Mouse (Mus musculus) hindbrain, embryonic 12.5 days (tissue): Measurements from ENCODE around the gene Rxfp2. TPM values are rescaled to one million over a fixed set of nuclear protein-coding genes. Genes with fewer than 3 reads are reported as not detected.

ENCODE experiments used
- ATAC-seq: fragments of 200-750 bp; cut with Nextera tagmentation; 2 replicates; pipeline ENCODE4 v1.8.0; 2017; ENCODE audit warnings: moderate TSS enrichment; ENCODE audit not compliant: low FRiP score
- H3K27ac ChIP-seq: fragments of 300-500 bp; sonication (generic); 2 replicates; pipeline ENCODE4 v1.5.1; 2016; ENCODE audit warnings: mild to moderate bottlenecking
- H3K27me3 ChIP-seq: fragments of 300-500 bp; sonication (generic); 2 replicates; pipeline ENCODE4 v1.6.1; 2016; ENCODE audit warnings: mild to moderate bottlenecking
- H3K36me3 ChIP-seq: fragments of 300-500 bp; sonication (generic); 2 replicates; pipeline ENCODE4 v1.6.1; 2016; ENCODE audit warnings: mild to moderate bottlenecking
- H3K4me1 ChIP-seq: fragments of 300-500 bp; sonication (generic); 2 replicates; pipeline ENCODE4 v1.6.1; 2016
- H3K4me2 ChIP-seq: fragments of 300-500 bp; sonication (generic); replicated peaks from 2 replicates; pipeline ENCODE4 v1.6.1; 2016; ENCODE audit warnings: mild to moderate bottlenecking
- H3K4me3 ChIP-seq: fragments of 300-500 bp; sonication (generic); 2 replicates; pipeline ENCODE4 v1.5.1; 2016; ENCODE audit warnings: mild to moderate bottlenecking
- H3K9ac ChIP-seq: fragments of 300-500 bp; sonication (generic); 2 replicates; pipeline ENCODE4 v1.6.1; 2016; ENCODE audit warnings: mild to moderate bottlenecking, moderate library complexity
- H3K9me3 ChIP-seq: fragments of 300-500 bp; sonication (generic); replicated peaks from 2 replicates; pipeline ENCODE4 v1.6.1; 2016; ENCODE audit warnings: mild to moderate bottlenecking
- WGBS: fragments of 180-500 bp; shearing (Covaris S2); methylation state at CpG from one replicate; pipeline ENCODE4 v1.1.7; 2016; 5-methylcytosine and 5-hydroxymethylcytosine counted together
- polyA plus RNA-seq: library from polyadenylated mRNA; unstranded; fragments of >200 nt; fragmentation: Nextera tagmentation; extraction: Ambion mirVana; gene quantifications from 2 replicates; pipeline ENCODE4 v1.2.1, GENCODE M21; 2016

Rxfp2 gene
- polyA plus RNA-seq, 1 experiment from 2014 or later: 0.13 TPM

- no peaks in the 10 kb centered on the region for H3K27me3 ChIP-seq
- no peak overlapping the region for H3K27ac ChIP-seq
- no peaks in the 10 kb centered on the region for H3K4me1 ChIP-seq
- H3K9me3 ChIP-seq: 0 out of 2 replicates have a peak, but pooled peaks cover 3% of the 10 kb centered on the region
- H3K36me3 ChIP-seq: no peaks in the 10 kb centered on the region
- H3K4me3 ChIP-seq: no peak overlapping the region
- H3K9ac ChIP-seq: no peak overlapping the region
- no peak overlapping the region for H3K4me2 ChIP-seq
- 86% methylated on average over 18 of the region's 18 CpGs for WGBS
- ATAC-seq: no peak
These were observed 4.1 kb downstream of the Rxfp2 start for GRCm38 (mm10) chr5:150022556-150022955.

GRCm38 (mm10) chr5:150023476-150023875 is 5.0 kb downstream of the Rxfp2 start:
- H3K4me2 ChIP-seq: no peak overlapping the region
- no peak for ATAC-seq
- H3K4me3 ChIP-seq: no peak overlapping the region
- no peaks in the 10 kb centered on the region for H3K36me3 ChIP-seq
- H3K27me3 ChIP-seq: no peaks in the 10 kb centered on the region
- no peak overlapping the region for H3K9ac ChIP-seq
- no peak overlapping the region for H3K27ac ChIP-seq
- 0 out of 2 replicates have a peak, but pooled peaks cover 3% of the 10 kb centered on the region for H3K9me3 ChIP-seq
- WGBS: 97% methylated on average over 6 of the region's 6 CpGs
- H3K4me1 ChIP-seq: no peaks in the 10 kb centered on the region

GRCm38 (mm10) chr5:150024188-150024587 is 5.7 kb downstream of the Rxfp2 start:
- 0 out of 2 replicates have a peak, but pooled peaks cover 3% of the 10 kb centered on the region for H3K9me3 ChIP-seq
- H3K27ac ChIP-seq: no peak overlapping the region
- WGBS: 80% methylated on average over 2 of the region's 2 CpGs
- H3K9ac ChIP-seq: no peak overlapping the region
- H3K4me3 ChIP-seq: no peak overlapping the region
- no peaks in the 10 kb centered on the region for H3K36me3 ChIP-seq
- H3K4me2 ChIP-seq: no peak overlapping the region
- ATAC-seq: no peak
- no peaks in the 10 kb centered on the region for H3K4me1 ChIP-seq
- H3K27me3 ChIP-seq: no peaks in the 10 kb centered on the region

- no peak for ATAC-seq
- H3K4me1 ChIP-seq: no peaks in the 10 kb centered on the region
- 0 out of 2 replicates have a peak, but pooled peaks cover 3% of the 10 kb centered on the region for H3K9me3 ChIP-seq
- no peak overlapping the region for H3K27ac ChIP-seq
- no peak overlapping the region for H3K9ac ChIP-seq
- H3K4me2 ChIP-seq: no peak overlapping the region
- H3K4me3 ChIP-seq: no peak overlapping the region
- WGBS: 94% methylated on average over 14 of the region's 14 CpGs
- no peaks in the 10 kb centered on the region for H3K27me3 ChIP-seq
- H3K36me3 ChIP-seq: no peaks in the 10 kb centered on the region
These were observed 6.4 kb downstream of the Rxfp2 start for GRCm38 (mm10) chr5:150024901-150025300.

GRCm38 (mm10) chr5:150025326-150025725 is 6.9 kb downstream of the Rxfp2 start:
- Histone ChIP-seq H3K4me1 (no peaks in the 10 kb centered on the region), H3K4me3 (no peak overlapping the region), H3K27ac (no peak overlapping the region), H3K9me3 (0 out of 2 replicates have a peak, but pooled peaks cover 3% of the 10 kb centered on the region), H3K36me3 (no peaks in the 10 kb centered on the region), H3K4me2 (no peak overlapping the region), H3K9ac (no peak overlapping the region), H3K27me3 (no peaks in the 10 kb centered on the region)
- WGBS: 93% methylated on average over 15 of the region's 15 CpGs
- no peak for ATAC-seq

GRCm38 (mm10) chr5:150026509-150027087 is 8.1 kb downstream of the Rxfp2 start:
- no peak overlapping the region for H3K9ac ChIP-seq
- WGBS: 88% methylated on average over 12 of the region's 12 CpGs
- H3K4me3 ChIP-seq: no peak overlapping the region
- no peak overlapping the region for H3K4me2 ChIP-seq
- ATAC-seq: no peak
- 0 out of 2 replicates have a peak, but pooled peaks cover 3% of the 10 kb centered on the region for H3K9me3 ChIP-seq
- no peak overlapping the region for H3K27ac ChIP-seq
- 0 out of 2 replicates have a peak, but pooled peaks cover 2% of the 10 kb centered on the region for H3K4me1 ChIP-seq
- no peaks in the 10 kb centered on the region for H3K27me3 ChIP-seq
- H3K36me3 ChIP-seq: no peaks in the 10 kb centered on the region

- Histone ChIP-seq H3K9ac (no peak overlapping the region), H3K9me3 (no peaks in the 10 kb centered on the region), H3K4me2 (no peak overlapping the region), H3K27me3 (no peaks in the 10 kb centered on the region), H3K27ac (no peak overlapping the region), H3K36me3 (no peaks in the 10 kb centered on the region), H3K4me1 (peaks cover 6% of the 10 kb centered on the region; the same call in 1 of the 2 replicates), H3K4me3 (no peak overlapping the region)
- 28% methylated on average over 6 of the region's 6 CpGs for WGBS
- no peak for ATAC-seq
These were observed 12.7 kb downstream of the Rxfp2 start for GRCm38 (mm10) chr5:150031201-150031600.

GRCm38 (mm10) chr5:150031634-150032033 is 13.2 kb downstream of the Rxfp2 start:
- H3K9me3 ChIP-seq: no peaks in the 10 kb centered on the region
- peaks cover 6% of the 10 kb centered on the region; the same call in 1 of the 2 replicates for H3K4me1 ChIP-seq
- H3K27me3 ChIP-seq: no peaks in the 10 kb centered on the region
- H3K36me3 ChIP-seq: no peaks in the 10 kb centered on the region
- no peak overlapping the region for H3K4me3 ChIP-seq
- H3K4me2 ChIP-seq: no peak overlapping the region
- ATAC-seq: no peak
- 68% methylated on average over 3 of the region's 3 CpGs for WGBS
- H3K27ac ChIP-seq: no peak overlapping the region
- no peak overlapping the region for H3K9ac ChIP-seq

GRCm38 (mm10) chr5:150032075-150032492 is 13.6 kb downstream of the Rxfp2 start:
- ATAC-seq: no peak
- H3K9me3 ChIP-seq: no peaks in the 10 kb centered on the region
- no peaks in the 10 kb centered on the region for H3K27me3 ChIP-seq
- no peak overlapping the region for H3K4me3 ChIP-seq
- peaks cover 6% of the 10 kb centered on the region; the same call in 1 of the 2 replicates for H3K4me1 ChIP-seq
- no peaks in the 10 kb centered on the region for H3K36me3 ChIP-seq
- no peak overlapping the region for H3K9ac ChIP-seq
- H3K27ac ChIP-seq: no peak overlapping the region
- H3K4me2 ChIP-seq: no peak overlapping the region
- WGBS: 50% methylated on average over 3 of the region's 3 CpGs

GRCm38 (mm10) chr5:150036286-150036685 is 17.8 kb downstream of the Rxfp2 start:
- 87% methylated on average over 8 of the region's 8 CpGs for WGBS
- H3K4me3 ChIP-seq: no peak overlapping the region
- no peaks in the 10 kb centered on the region for H3K9me3 ChIP-seq
- H3K4me1 ChIP-seq: peaks cover 4% of the 10 kb centered on the region; the same call in 1 of the 2 replicates
- H3K4me2 ChIP-seq: no peak overlapping the region
- ATAC-seq: no peak
- no peaks in the 10 kb centered on the region for H3K36me3 ChIP-seq
- no peaks in the 10 kb centered on the region for H3K27me3 ChIP-seq
- no peak overlapping the region for H3K9ac ChIP-seq
- no peak overlapping the region for H3K27ac ChIP-seq

- Histone ChIP-seq H3K27ac (no peak overlapping the region), H3K4me1 (peaks cover 3% of the 10 kb centered on the region; the same call in 1 of the 2 replicates), H3K9ac (no peak overlapping the region), H3K27me3 (no peaks in the 10 kb centered on the region), H3K4me2 (no peak overlapping the region), H3K9me3 (no peaks in the 10 kb centered on the region), H3K4me3 (no peak overlapping the region), H3K36me3 (no peaks in the 10 kb centered on the region)
- ATAC-seq: no peak
- 71% methylated on average over 4 of the region's 4 CpGs for WGBS
These were observed 18.4 kb downstream of the Rxfp2 start for GRCm38 (mm10) chr5:150036918-150037317.

- Histone ChIP-seq H3K27ac (no peak overlapping the region), H3K27me3 (no peaks in the 10 kb centered on the region), H3K4me3 (no peak overlapping the region), H3K9me3 (no peaks in the 10 kb centered on the region; the same call in 1 of the 2 replicates), H3K4me1 (no peaks in the 10 kb centered on the region), H3K4me2 (no peak overlapping the region), H3K36me3 (no peaks in the 10 kb centered on the region), H3K9ac (no peak overlapping the region)
- 65% methylated on average over 2 of the region's 2 CpGs for WGBS
- ATAC-seq: no peak
These were observed 26.1 kb downstream of the Rxfp2 start for GRCm38 (mm10) chr5:150044533-150044932.

GRCm38 (mm10) chr5:150046438-150046837 is 28.0 kb downstream of the Rxfp2 start:
- Histone ChIP-seq H3K4me3 (no peak overlapping the region), H3K36me3 (no peaks in the 10 kb centered on the region), H3K9me3 (no peaks in the 10 kb centered on the region; the same call in 1 of the 2 replicates), H3K27me3 (no peaks in the 10 kb centered on the region), H3K9ac (no peak overlapping the region), H3K27ac (no peak overlapping the region), H3K4me2 (no peak overlapping the region), H3K4me1 (no peaks in the 10 kb centered on the region)
- 82% methylated on average over 15 of the region's 15 CpGs for WGBS
- no peak for ATAC-seq
